9 mouse cellular contexts compared by ENCODE assay signal in genomic region chr6:104492490-104493431, GRCm38 (mm10). TPM values are rescaled to one million over a fixed set of nuclear protein-coding genes. Genes with fewer than 3 reads are reported as not detected.
DNase-seq lines count a peak whose midpoint lies in the region; ATAC-seq and TF ChIP-seq lines count a peak whose summit lies in the region.
"Had no signal": no experiment of that assay in that cellular context is flagged by ENCODE, and none has a peak within 500 bp of the region (broad histone marks: within the 10 kb centered on the region; RNA-seq: fewer than 3 reads in every experiment).

Cntn6 (plus strand) TSS chr6:104492790.

- no peak for ATAC-seq in heart, postnatal 0 days (ENCODE audit: insufficient read depth, low read depth)
- peak; percentile 63; the same call in 1 of the 2 replicates for ATAC-seq in embryonic facial prominence, embryonic 15.5 days (ENCODE audit: insufficient number of reproducible peaks, low FRiP score, low TSS enrichment, low read depth)
- ATAC-seq in midbrain, postnatal 0 days (ENCODE audit: low FRiP score): peak; percentile 72; the same call in 1 of the 2 replicates

- no peak within 1 kb of the TSS for H3K4me3 ChIP-seq in heart, postnatal 0 days (ENCODE audit: low read depth, low read length)
- H3K4me3 ChIP-seq in embryonic facial prominence, embryonic 15.5 days (replicated peaks): peak within 1 kb of the TSS; percentile 28
- peak within 1 kb of the TSS; percentile 50 for H3K4me3 ChIP-seq in midbrain, postnatal 0 days (ENCODE audit: low read depth, low read length)

- TF ChIP-seq CTCF in heart, postnatal 0 days (IDR thresholded peaks at IDR 0.05; ENCODE audit: low read depth): no peak
- TF ChIP-seq CTCF in midbrain, postnatal 0 days (IDR thresholded peaks at IDR 0.05): no peak

- peak within 1 kb of the TSS; percentile 2; the same call in 1 of the 2 replicates for H3K4me2 ChIP-seq in heart, postnatal 0 days (ENCODE audit: low read depth, low read length)
- peak within 1 kb of the TSS; percentile 39 for H3K4me2 ChIP-seq in embryonic facial prominence, embryonic 15.5 days (replicated peaks)
- H3K4me2 ChIP-seq in midbrain, postnatal 0 days (ENCODE audit: low read depth, low read length, poor library complexity, severe bottlenecking): peak within 1 kb of the TSS; percentile 57

- no peak within 1 kb of the TSS for H3K9ac ChIP-seq in heart, postnatal 0 days (replicated peaks; ENCODE audit: low read depth, low read length)
- H3K9ac ChIP-seq in embryonic facial prominence, embryonic 15.5 days: no peak within 1 kb of the TSS
- H3K9ac ChIP-seq in midbrain, postnatal 0 days (replicated peaks; ENCODE audit: low read length, poor library complexity, severe bottlenecking): peak within 1 kb of the TSS; percentile 66

- DNase-seq in heart, postnatal 0 days (ENCODE audit: low spot score): no peak
- no peak for DNase-seq in heart, adult 9 months (ENCODE audit: low spot score in 2 of 2)
- DNase-seq in layer of hippocampus, adult 8-10 months (ENCODE audit: low spot score in 2 of 2): peak; percentile 13 to 16
- DNase-seq in midbrain, postnatal 0 days (ENCODE audit: low spot score): peak; percentile 67
- DNase-seq in thymus, adult 18-20 months: no peak
- no peak for DNase-seq in gastrocnemius, postnatal 25 days
- DNase-seq in gastrocnemius, postnatal 36 days: no peak

- no peaks in the 10 kb centered on the region for H3K4me1 ChIP-seq in heart, postnatal 0 days (ENCODE audit: control insufficient read depth, insufficient read depth)
- no peaks in the 10 kb centered on the region for H3K4me1 ChIP-seq in embryonic facial prominence, embryonic 15.5 days
- H3K4me1 ChIP-seq in midbrain, postnatal 0 days (ENCODE audit: insufficient read depth, low read length): no peaks in the 10 kb centered on the region

- TF ChIP-seq EP300 in heart, postnatal 0 days (IDR thresholded peaks at IDR 0.05; ENCODE audit: low read depth): no peak

- no peaks in the 10 kb centered on the region for H3K27me3 ChIP-seq in heart, postnatal 0 days (ENCODE audit: control insufficient read depth, insufficient read depth, low read length)
- H3K27me3 ChIP-seq in embryonic facial prominence, embryonic 15.5 days: no peaks in the 10 kb centered on the region
- no peaks in the 10 kb centered on the region for H3K27me3 ChIP-seq in midbrain, postnatal 0 days (ENCODE audit: insufficient read depth, low read length)

- intact Hi-C loops in gastrocnemius, postnatal 36 days (cut with DNase I): no loop called here

- 53% methylated on average over 11 of the region's 11 CpGs for WGBS in heart, postnatal 0 days
- 26% methylated on average over 11 of the region's 11 CpGs for WGBS in embryonic facial prominence, embryonic 15.5 days
- 7% methylated on average over 11 of the region's 11 CpGs for WGBS in midbrain, postnatal 0 days

- H3K27ac ChIP-seq in heart, postnatal 0 days (ENCODE audit: low read depth): no peak within 1 kb of the TSS
- H3K27ac ChIP-seq in embryonic facial prominence, embryonic 15.5 days (replicated peaks): no peak within 1 kb of the TSS
- peak within 1 kb of the TSS; percentile 81 for H3K27ac ChIP-seq in midbrain, postnatal 0 days (ENCODE audit: low read depth, low read length)

- no peaks in the 10 kb centered on the region for H3K9me3 ChIP-seq in heart, postnatal 0 days (replicated peaks; ENCODE audit: control insufficient read depth, low read length)
- H3K9me3 ChIP-seq in embryonic facial prominence, embryonic 15.5 days (replicated peaks): no peaks in the 10 kb centered on the region
- no peaks in the 10 kb centered on the region for H3K9me3 ChIP-seq in midbrain, postnatal 0 days (ENCODE audit: low read length)

- no peaks in the 10 kb centered on the region for H3K36me3 ChIP-seq in heart, postnatal 0 days (replicated peaks; ENCODE audit: control insufficient read depth, insufficient read depth, low read length)
- H3K36me3 ChIP-seq in embryonic facial prominence, embryonic 15.5 days: no peaks in the 10 kb centered on the region
- no peaks in the 10 kb centered on the region for H3K36me3 ChIP-seq in midbrain, postnatal 0 days (ENCODE audit: insufficient read depth, low read length)

RNA-seq across cellular contexts. Expression of gene Cntn6, which starts in this region (rescaled TPM):
- 0.99 TPM in 1 of 2 replicates, not detected in the other for total RNA-seq in heart, postnatal 0 days (2014; rRNA removed; ENCODE audit: low replicate concordance)
- 0.08 and 0.20 TPM in 2 replicates for polyA plus RNA-seq in heart, postnatal 0 days (2015; fragmentation: Nextera tagmentation; extraction: Ambion mirVana)
- 2.2 and 2.6 TPM in 2 replicates for polyA plus RNA-seq in embryonic facial prominence, embryonic 15.5 days (2015; fragmentation: Nextera tagmentation; extraction: Ambion mirVana)
- total RNA-seq in layer of hippocampus, adult 8-10 months (2022): 1 to 10 TPM; 7.4 to 8.0 (median 7.9) TPM
- total RNA-seq in midbrain, postnatal 0 days (2014; rRNA removed): 31.1 and 34.8 TPM in 2 replicates
- polyA plus RNA-seq in midbrain, postnatal 0 days (2015; fragmentation: Nextera tagmentation; extraction: Ambion mirVana): 18.1 and 19.5 TPM in 2 replicates
- not detected for total RNA-seq in gastrocnemius, postnatal 25 days (2021)
- total RNA-seq in gastrocnemius, postnatal 36 days (2021): not detected
- total RNA-seq: common myeloid progenitor, adult 5-6 weeks had no signal

Comparison
In these comparisons a context has a peak if more than half of its experiments do, and no peak if none do; other contexts are left out.
1. DNase-seq: peak in layer of hippocampus, adult 8-10 months (2 of 2) and midbrain, postnatal 0 days (single experiment); none in heart, postnatal 0 days (single experiment), heart, adult 9 months (0 of 2), thymus, adult 18-20 months (0 of 2), gastrocnemius, postnatal 25 days (single experiment) and gastrocnemius, postnatal 36 days (0 of 2).
2. H3K4me2 ChIP-seq: peak in every context shown above with its lines; median percentile 57 in midbrain, postnatal 0 days; 39 in embryonic facial prominence, embryonic 15.5 days; 2 in heart, postnatal 0 days.